Comparison of ENCODE assay signal across 8 mouse cellular contexts in genomic region chr7:70349981-70350670, GRCm38 (mm10). TPM values are rescaled to one million over a fixed set of nuclear protein-coding genes. Genes with fewer than 3 reads are reported as not detected.
A peak's percentile ranks its signal among the peaks of the same experiment; 100 is the strongest.
DNase-seq lines count a peak whose midpoint lies in the region; ATAC-seq and TF ChIP-seq lines count a peak whose summit lies in the region.

No protein-coding gene starts in this region.

- 6% methylated on average over 20 of the region's 20 CpGs for WGBS in lung, embryonic 15.5 days
- WGBS in lung, adult 2 months: 32% methylated on average over 20 of the region's 20 CpGs
- WGBS in forebrain, embryonic 11.5 days: 2% methylated on average over 20 of the region's 20 CpGs
- WGBS in neural tube, embryonic 14.5 days: 3% methylated on average over 20 of the region's 20 CpGs

- H3K9ac ChIP-seq in lung, embryonic 15.5 days: peak overlapping the region; percentile 69
- peak overlapping the region; percentile 91 for H3K9ac ChIP-seq in forebrain, embryonic 11.5 days (ENCODE audit: low read length)
- peak overlapping the region; percentile 85 for H3K9ac ChIP-seq in neural tube, embryonic 14.5 days (replicated peaks; ENCODE audit: low read depth, low read length)

- peak overlapping the region; percentile 64 for H3K4me2 ChIP-seq in lung, embryonic 15.5 days
- H3K4me2 ChIP-seq in forebrain, embryonic 11.5 days (ENCODE audit: low read depth, low read length, severe bottlenecking): peak overlapping the region; percentile 92
- H3K4me2 ChIP-seq in neural tube, embryonic 14.5 days (ENCODE audit: low read depth, low read length): peak overlapping the region; percentile 71

- H3K4me3 ChIP-seq in lung, embryonic 15.5 days: peak overlapping the region; percentile 57
- H3K4me3 ChIP-seq in lung, adult 2 months (replicated peaks; ENCODE audit: extremely low read depth, low read depth, low read length): no peak overlapping the region
- H3K4me3 ChIP-seq in forebrain, embryonic 11.5 days (ENCODE audit: low read depth, low read length): peak overlapping the region; percentile 59
- H3K4me3 ChIP-seq in neural tube, embryonic 14.5 days (ENCODE audit: low read depth, low read length): peak overlapping the region; percentile 59

- H3K9me3 ChIP-seq in lung, embryonic 15.5 days: no peaks in the 10 kb centered on the region
- no peaks in the 10 kb centered on the region for H3K9me3 ChIP-seq in forebrain, embryonic 11.5 days (ENCODE audit: control insufficient read depth, low read length)
- no peaks in the 10 kb centered on the region for H3K9me3 ChIP-seq in neural tube, embryonic 14.5 days (ENCODE audit: control insufficient read depth, low read length)

- no peak for TF ChIP-seq CTCF in lung, adult 2 months (IDR thresholded peaks at IDR 0.05; ENCODE audit: insufficient read depth, low read length)

- no peak for TF ChIP-seq POLR2A in lung, adult 2 months (IDR thresholded peaks at IDR 0.05; ENCODE audit: borderline replicate concordance, extremely low read depth, low read depth, low read length)

- peak overlapping the region; percentile 92 for H3K27ac ChIP-seq in lung, embryonic 15.5 days
- H3K27ac ChIP-seq in forebrain, embryonic 11.5 days (ENCODE audit: low read depth, low read length): peak overlapping the region; percentile 96
- peak overlapping the region; percentile 94 for H3K27ac ChIP-seq in neural tube, embryonic 14.5 days (ENCODE audit: low read depth, low read length)

- DNase-seq in lung, adult 2 months: no peak
- peak; percentile 61 for DNase-seq in forebrain, embryonic 11.5 days (ENCODE audit: low spot score)
- DNase-seq in kidney, postnatal 4 days: peak; percentile 36 to 49
- DNase-seq in urinary bladder, postnatal 10 days (ENCODE audit: low spot score): no peak
- no peak for DNase-seq in layer of hippocampus, adult 8-10 months (ENCODE audit: low spot score in 2 of 2)
- DNase-seq in adrenal gland, postnatal 4 days (ENCODE audit: low spot score in 2 of 2): no peak

- no peaks in the 10 kb centered on the region for H3K27me3 ChIP-seq in lung, embryonic 15.5 days
- H3K27me3 ChIP-seq in forebrain, embryonic 11.5 days (ENCODE audit: control insufficient read depth, insufficient read depth, low read length): peaks cover 44% of the 10 kb centered on the region
- no peaks in the 10 kb centered on the region for H3K27me3 ChIP-seq in neural tube, embryonic 14.5 days (ENCODE audit: control insufficient read depth, insufficient read depth, low read length)

- peak; percentile 9; the same call in 1 of the 2 replicates for ATAC-seq in lung, embryonic 15.5 days (ENCODE audit: borderline replicate concordance, extremely low read depth, low FRiP score, low TSS enrichment)
- ATAC-seq in forebrain, embryonic 11.5 days (replicated peaks; ENCODE audit: low FRiP score): no peak; the same call in 1 of the 2 replicates
- ATAC-seq in neural tube, embryonic 14.5 days (ENCODE audit: low read depth): no peak

- no peaks in the 10 kb centered on the region; the same call in 1 of the 2 replicates for H3K36me3 ChIP-seq in lung, embryonic 15.5 days
- H3K36me3 ChIP-seq in forebrain, embryonic 11.5 days (ENCODE audit: control insufficient read depth, insufficient read depth, low read length): no peaks in the 10 kb centered on the region
- H3K36me3 ChIP-seq in neural tube, embryonic 14.5 days (ENCODE audit: control insufficient read depth, insufficient read depth, low read length): no peaks in the 10 kb centered on the region

- H3K4me1 ChIP-seq in lung, embryonic 15.5 days: peaks cover 57% of the 10 kb centered on the region
- H3K4me1 ChIP-seq in lung, adult 2 months (ENCODE audit: control insufficient read depth, insufficient read depth, low read length): peaks cover 4% of the 10 kb centered on the region
- peaks cover 20% of the 10 kb centered on the region for H3K4me1 ChIP-seq in forebrain, embryonic 11.5 days (replicated peaks; ENCODE audit: control insufficient read depth, insufficient read depth, low read length)
- H3K4me1 ChIP-seq in neural tube, embryonic 14.5 days (ENCODE audit: control insufficient read depth, insufficient read depth, low read length): peaks cover 40% of the 10 kb centered on the region

RNA-seq across cellular contexts. Expression of gene Nr2f2, which starts 16.4 kb away (rescaled TPM):
- polyA plus RNA-seq in lung, embryonic 15.5 days (2015; fragmentation: Nextera tagmentation; extraction: Ambion mirVana): 107 and 108 TPM in 2 replicates
- 231 and 263 TPM in 2 replicates for polyA plus RNA-seq in lung, adult 2 months (2012; rRNA removed)
- 124 and 137 TPM in 2 replicates for polyA plus RNA-seq in forebrain, embryonic 11.5 days (2014; fragmentation: Nextera tagmentation; extraction: Ambion mirVana)
- 72.9 and 89.2 TPM in 2 replicates for polyA plus RNA-seq in neural tube, embryonic 14.5 days (2014; fragmentation: Nextera tagmentation; extraction: Ambion mirVana)
- 10 to 100 TPM; 40.5 to 53.3 (median 45.9) TPM for total RNA-seq in layer of hippocampus, adult 8-10 months (2022)
- total RNA-seq in adrenal gland, postnatal 4 days (2021): 100 to 1,000 TPM; 143 to 160 TPM

Comparison
In these comparisons a context has a peak if more than half of its experiments do, and no peak if none do; other contexts are left out.
1. DNase-seq: peak in forebrain, embryonic 11.5 days (single experiment) and kidney, postnatal 4 days (2 of 2); none in lung, adult 2 months (single experiment), urinary bladder, postnatal 10 days (single experiment), layer of hippocampus, adult 8-10 months (0 of 2) and adrenal gland, postnatal 4 days (0 of 2).
2. Peak in every context shown above with its lines, with median percentiles within 50 percentile points of each other: H3K27ac ChIP-seq, H3K4me2 ChIP-seq and H3K9ac ChIP-seq.